Mouse (Mus musculus): ENCODE measurements at regions not wholly inside any gene's neighbourhood (a gene's known extent, or its start where the extent isn't known, plus 50 kb on each side); places are given as distances from the start of the nearest gene placed in this dataset.

GRCm38 (mm10) chr1:143098307-143098706, 542.2 kb upstream of the B3galt2 start:
- H3K27me3 ChIP-seq (replicated peaks): no peaks in the 10 kb centered on the region
- no peak overlapping the region for H3K4me2 ChIP-seq (replicated peaks)
- no peak overlapping the region for H3K9ac ChIP-seq
- no peak overlapping the region for H3K27ac ChIP-seq
- H3K9me3 ChIP-seq: no peaks in the 10 kb centered on the region
- no peak for ATAC-seq (ENCODE audit: low FRiP score, low read depth)
- H3K4me1 ChIP-seq: no peaks in the 10 kb centered on the region
- H3K4me3 ChIP-seq: no peak overlapping the region
- H3K36me3 ChIP-seq: no peaks in the 10 kb centered on the region

- H3K4me3 ChIP-seq: no peak overlapping the region
Observed at GRCm38 (mm10) chr1:143122185-143122584, 518.3 kb upstream of the B3galt2 start.

GRCm38 (mm10) chr1:143130257-143130656, 510.2 kb upstream of the B3galt2 start:
- H3K27me3 ChIP-seq (replicated peaks): no peaks in the 10 kb centered on the region
- no peak for ATAC-seq (ENCODE audit: low FRiP score, low read depth)
- no peaks in the 10 kb centered on the region for H3K9me3 ChIP-seq
- no peak overlapping the region for H3K4me3 ChIP-seq
- no peak overlapping the region for H3K9ac ChIP-seq
- H3K36me3 ChIP-seq: no peaks in the 10 kb centered on the region
- WGBS: 64% methylated on average over 1 of the region's 1 CpGs
- no peak overlapping the region for H3K27ac ChIP-seq
- no peak overlapping the region for H3K4me2 ChIP-seq (replicated peaks)
- H3K4me1 ChIP-seq: no peaks in the 10 kb centered on the region

More at GRCm38 (mm10) chr1:143122185-143122584, 518.3 kb upstream of the B3galt2 start:
- Histone ChIP-seq H3K4me2 (replicated peaks) (no peak overlapping the region), H3K9ac (no peak overlapping the region), H3K27ac (no peak overlapping the region), H3K9me3 (no peaks in the 10 kb centered on the region), H3K27me3 (replicated peaks) (no peaks in the 10 kb centered on the region), H3K36me3 (no peaks in the 10 kb centered on the region), H3K4me1 (no peaks in the 10 kb centered on the region)
- ATAC-seq (ENCODE audit: low FRiP score, low read depth): no peak

- Histone ChIP-seq H3K36me3 (no peaks in the 10 kb centered on the region), H3K4me1 (no peaks in the 10 kb centered on the region), H3K27me3 (replicated peaks) (no peaks in the 10 kb centered on the region), H3K4me2 (replicated peaks) (no peak overlapping the region), H3K9ac (no peak overlapping the region), H3K27ac (no peak overlapping the region), H3K4me3 (no peak overlapping the region), H3K9me3 (no peaks in the 10 kb centered on the region)
- ATAC-seq (ENCODE audit: low FRiP score, low read depth): no peak
- 96% methylated on average over 2 of the region's 2 CpGs for WGBS
Observed at GRCm38 (mm10) chr1:143132806-143133205, 507.7 kb upstream of the B3galt2 start.

GRCm38 (mm10) chr1:143145111-143145984, 495.1 kb upstream of the B3galt2 start:
- Histone ChIP-seq H3K4me1 (no peaks in the 10 kb centered on the region), H3K27ac (no peak overlapping the region), H3K4me2 (replicated peaks) (no peak overlapping the region), H3K36me3 (no peaks in the 10 kb centered on the region), H3K4me3 (no peak overlapping the region), H3K9ac (no peak overlapping the region), H3K27me3 (replicated peaks) (no peaks in the 10 kb centered on the region), H3K9me3 (no peaks in the 10 kb centered on the region)
- WGBS: 62% methylated on average over 4 of the region's 4 CpGs
- ATAC-seq (ENCODE audit: low FRiP score, low read depth): no peak

GRCm38 (mm10) chr1:143171286-143171685, 469.2 kb upstream of the B3galt2 start:
- no peak overlapping the region for H3K4me3 ChIP-seq
- H3K27ac ChIP-seq: no peak overlapping the region
- H3K4me2 ChIP-seq (replicated peaks): no peak overlapping the region
- H3K9ac ChIP-seq: no peak overlapping the region
- no peak for ATAC-seq (ENCODE audit: low FRiP score, low read depth)
- no peaks in the 10 kb centered on the region for H3K4me1 ChIP-seq
- 92% methylated on average over 9 of the region's 9 CpGs for WGBS
- H3K27me3 ChIP-seq (replicated peaks): no peaks in the 10 kb centered on the region
- H3K9me3 ChIP-seq: no peaks in the 10 kb centered on the region
- no peaks in the 10 kb centered on the region for H3K36me3 ChIP-seq

GRCm38 (mm10) chr1:143173836-143174235, 466.6 kb upstream of the B3galt2 start:
- Histone ChIP-seq H3K27me3 (replicated peaks) (no peaks in the 10 kb centered on the region), H3K4me1 (no peaks in the 10 kb centered on the region), H3K4me2 (replicated peaks) (no peak overlapping the region), H3K36me3 (no peaks in the 10 kb centered on the region), H3K9me3 (no peaks in the 10 kb centered on the region), H3K9ac (no peak overlapping the region), H3K27ac (no peak overlapping the region), H3K4me3 (no peak overlapping the region)
- no peak for ATAC-seq (ENCODE audit: low FRiP score, low read depth)
- 86% methylated on average over 2 of the region's 2 CpGs for WGBS

GRCm38 (mm10) chr1:143192167-143192793, 448.2 kb upstream of the B3galt2 start:
- no peak for ATAC-seq (ENCODE audit: low FRiP score, low read depth)
- Histone ChIP-seq H3K9me3 (no peaks in the 10 kb centered on the region), H3K4me1 (no peaks in the 10 kb centered on the region), H3K9ac (no peak overlapping the region), H3K4me2 (replicated peaks) (no peak overlapping the region), H3K27me3 (replicated peaks) (no peaks in the 10 kb centered on the region), H3K27ac (no peak overlapping the region), H3K36me3 (no peaks in the 10 kb centered on the region), H3K4me3 (no peak overlapping the region)
- WGBS: 82% methylated on average over 3 of the region's 3 CpGs

GRCm38 (mm10) chr1:143200213-143200889, 440.1 kb upstream of the B3galt2 start:
- Histone ChIP-seq H3K36me3 (no peaks in the 10 kb centered on the region), H3K4me3 (no peak overlapping the region), H3K4me1 (no peaks in the 10 kb centered on the region), H3K27me3 (replicated peaks) (no peaks in the 10 kb centered on the region), H3K9me3 (no peaks in the 10 kb centered on the region), H3K9ac (no peak overlapping the region), H3K4me2 (replicated peaks) (no peak overlapping the region), H3K27ac (no peak overlapping the region)
- no peak for ATAC-seq (ENCODE audit: low FRiP score, low read depth)
- WGBS: 83% methylated on average over 4 of the region's 4 CpGs

GRCm38 (mm10) chr1:143200971-143201370, 439.5 kb upstream of the B3galt2 start:
- WGBS: 90% methylated on average over 5 of the region's 5 CpGs
- Histone ChIP-seq H3K9ac (no peak overlapping the region), H3K4me2 (replicated peaks) (no peak overlapping the region), H3K4me1 (no peaks in the 10 kb centered on the region), H3K4me3 (no peak overlapping the region), H3K36me3 (no peaks in the 10 kb centered on the region), H3K27me3 (replicated peaks) (no peaks in the 10 kb centered on the region), H3K27ac (no peak overlapping the region), H3K9me3 (no peaks in the 10 kb centered on the region)
- ATAC-seq (ENCODE audit: low FRiP score, low read depth): no peak

- Histone ChIP-seq H3K4me2 (replicated peaks) (no peak overlapping the region), H3K9ac (no peak overlapping the region), H3K27me3 (replicated peaks) (no peaks in the 10 kb centered on the region), H3K4me3 (no peak overlapping the region), H3K9me3 (no peaks in the 10 kb centered on the region), H3K36me3 (no peaks in the 10 kb centered on the region), H3K4me1 (no peaks in the 10 kb centered on the region), H3K27ac (no peak overlapping the region)
- no peak for ATAC-seq (ENCODE audit: low FRiP score, low read depth)
- WGBS: 78% methylated on average over 3 of the region's 3 CpGs
Observed at GRCm38 (mm10) chr1:143202182-143202581, 438.3 kb upstream of the B3galt2 start.

GRCm38 (mm10) chr1:143204070-143204469, 436.4 kb upstream of the B3galt2 start:
- H3K36me3 ChIP-seq: no peaks in the 10 kb centered on the region
- H3K4me3 ChIP-seq: no peak overlapping the region

More at GRCm38 (mm10) chr1:143204070-143204469, 436.4 kb upstream of the B3galt2 start:
- H3K27ac ChIP-seq: no peak overlapping the region
- no peak overlapping the region for H3K9ac ChIP-seq
- H3K9me3 ChIP-seq: no peaks in the 10 kb centered on the region
- no peak for ATAC-seq (ENCODE audit: low FRiP score, low read depth)
- no peaks in the 10 kb centered on the region for H3K27me3 ChIP-seq (replicated peaks)
- H3K4me2 ChIP-seq (replicated peaks): no peak overlapping the region
- H3K4me1 ChIP-seq: no peaks in the 10 kb centered on the region
